4 mouse cellular contexts compared by ENCODE assay signal in the genomic region with DNA sequence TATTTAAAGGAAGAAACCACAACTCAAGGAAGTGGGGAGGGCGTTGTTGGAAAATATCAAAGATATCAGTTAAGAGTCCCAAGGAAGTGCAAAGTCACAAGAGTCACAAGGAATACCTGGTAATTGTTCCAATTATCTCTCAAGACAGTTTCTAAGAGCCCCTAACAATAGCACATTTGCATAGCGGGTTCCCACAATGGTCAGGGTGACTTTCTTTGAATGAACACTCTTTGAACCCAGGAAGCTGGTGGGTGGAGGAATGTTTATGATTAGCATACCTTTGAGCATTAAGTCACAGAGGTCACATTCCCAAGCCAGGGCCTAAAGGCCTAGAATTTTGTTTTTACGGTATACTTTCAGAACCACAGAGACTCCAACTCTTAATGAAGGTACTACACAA.
DNase-seq lines count a peak whose midpoint lies in the region.
"Not testable (repeated sequence)": the region's sequence is repeated elsewhere in the genome, so short reads cannot be mapped to it uniquely, and the experiment has no call there.

No protein-coding gene starts in this region.

- H3K4me3 ChIP-seq in ES-E14 (ENCODE audit: insufficient read depth in 1 of 2, low read depth in 1 of 2, low read length in 2 of 2, poor library complexity in 1 of 2, severe bottlenecking in 1 of 2): not testable (repeated sequence)

- peak; percentile 51 for DNase-seq in ES-CJ7 (ENCODE audit: low read depth, low spot score)
- peak; percentile 1 for DNase-seq in ES-E14 (ENCODE audit: low read depth, low spot score)
- DNase-seq in R1 (ENCODE audit: low read depth, low spot score): peak; percentile 74
- DNase-seq in ZHBTc4 (ENCODE audit: low read depth, low spot score): peak; percentile 50

- H3K4me1 ChIP-seq in ES-E14 (ENCODE audit: control insufficient read depth in 2 of 2, insufficient read depth in 2 of 2, low read length in 2 of 2, poor library complexity in 1 of 2): not testable (repeated sequence)

- in situ Hi-C loops in ES-E14 (cut with MboI; ENCODE audit: low sequenced_read_pairs in 2 of 2, unreplicated experiment in 2 of 2): not testable (repeated sequence)

- not testable (repeated sequence) for H3K9me3 ChIP-seq in ES-E14 (ENCODE audit: control insufficient read depth, insufficient read depth, low read depth, low read length)

- not testable (repeated sequence) for H3K36me3 ChIP-seq in ES-E14 (ENCODE audit: control insufficient read depth, insufficient read depth, low read length, poor library complexity, severe bottlenecking)

- H3K9ac ChIP-seq in ES-E14 (ENCODE audit: insufficient read depth, low read depth, low read length, poor library complexity, severe bottlenecking): not testable (repeated sequence)

- not testable (repeated sequence) for H3K27ac ChIP-seq in ES-E14 (ENCODE audit: insufficient read depth, low read depth, low read length, poor library complexity, severe bottlenecking)

Comparison
In these comparisons a context has a peak if more than half of its experiments do, and no peak if none do; other contexts are left out.
1. DNase-seq: peak in every context shown above with its lines; median percentile 74 in R1; 51 in ES-CJ7; 50 in ZHBTc4; 1 in ES-E14.